Comparison of ENCODE assay signal across 20 mouse cellular contexts in the genomic region with DNA sequence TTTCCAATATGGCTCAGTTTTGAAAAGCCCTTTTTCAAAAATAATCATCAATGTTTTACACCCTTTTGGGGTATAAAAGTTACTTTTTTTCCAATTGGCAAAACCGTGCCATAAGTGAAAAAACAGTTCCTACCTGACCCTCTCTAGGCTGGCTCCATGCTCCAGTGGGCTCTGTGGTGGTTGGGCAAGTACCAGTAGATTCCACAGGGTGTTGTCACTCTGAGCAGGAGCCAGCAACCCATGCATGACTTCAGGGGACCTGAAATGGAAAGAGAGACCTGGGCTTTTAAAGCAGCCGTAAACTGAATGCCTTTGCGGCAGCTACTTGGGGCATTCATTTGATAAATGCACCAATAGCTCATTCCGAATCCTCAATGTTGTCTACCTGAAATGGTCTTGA.
DNase-seq lines count a peak whose midpoint lies in the region; ATAC-seq and TF ChIP-seq lines count a peak whose summit lies in the region.
"Had no signal": no experiment of that assay in that cellular context is flagged by ENCODE, and none has a peak within 500 bp of the region (broad histone marks: within the 10 kb centered on the region; RNA-seq: fewer than 3 reads in every experiment).

No protein-coding gene starts in this region.

- TF ChIP-seq POLR2A in kidney, adult 2 months (IDR thresholded peaks at IDR 0.05; ENCODE audit: low read depth, low read length) = no peak

- no peaks in the 10 kb centered on the region for H3K27me3 ChIP-seq in kidney, adult 2 months (replicated peaks; ENCODE audit: control insufficient read depth, insufficient read depth, low read length)
- no peaks in the 10 kb centered on the region for H3K27me3 ChIP-seq in forebrain, embryonic 13.5 days
- H3K27me3 ChIP-seq: heart, embryonic 12.5 days; hindbrain, embryonic 15.5 days had no signal

- H3K36me3 ChIP-seq in kidney, adult 2 months (ENCODE audit: control insufficient read depth, insufficient read depth, low read length) = no peaks in the 10 kb centered on the region
- H3K36me3 ChIP-seq in forebrain, embryonic 13.5 days (ENCODE audit: poor library complexity, severe bottlenecking) = no peaks in the 10 kb centered on the region
- H3K36me3 ChIP-seq: embryonic facial prominence, embryonic 10.5 days; hindbrain, embryonic 10.5 days had no signal

- no peak overlapping the region for H3K9ac ChIP-seq in forebrain, embryonic 13.5 days
- H3K9ac ChIP-seq: heart, embryonic 12.5 days; hindbrain, embryonic 15.5 days had no signal

- no peak overlapping the region for H3K27ac ChIP-seq in kidney, adult 2 months (ENCODE audit: insufficient read depth, low read depth, low read length)
- no peak overlapping the region for H3K27ac ChIP-seq in forebrain, embryonic 13.5 days
- H3K27ac ChIP-seq: embryonic facial prominence, embryonic 10.5 days; gastrocnemius, adult 2 months; hindbrain, embryonic 10.5 days; hindbrain, embryonic 15.5 days had no signal

- H3K9me3 ChIP-seq in forebrain, embryonic 13.5 days (replicated peaks) = no peaks in the 10 kb centered on the region
- H3K9me3 ChIP-seq: embryonic facial prominence, embryonic 10.5 days; G1E; heart, embryonic 12.5 days; hindbrain, embryonic 10.5 days; hindbrain, embryonic 15.5 days had no signal

- no peak overlapping the region for H3K4me3 ChIP-seq in kidney, adult 2 months (ENCODE audit: insufficient read depth, low read depth, low read length)
- H3K4me3 ChIP-seq in forebrain, embryonic 13.5 days = no peak overlapping the region
- H3K4me3 ChIP-seq: embryonic facial prominence, embryonic 10.5 days; gastrocnemius, adult 2 months; heart, embryonic 12.5 days; hindbrain, embryonic 10.5 days; hindbrain, embryonic 15.5 days had no signal

- peak; percentile 6 for DNase-seq in Muller cell, postnatal 12 days (ENCODE audit: inconsistent ontology term)
- DNase-seq in kidney, adult 2 months = peak; percentile 55
- peak; percentile 47 for DNase-seq in kidney, postnatal 10 days
- peak; percentile 14 to 44 for DNase-seq in kidney, postnatal 4 days
- no peak for DNase-seq in embryo, embryonic 11 days
- no peak for DNase-seq in cerebellum, postnatal 36 days
- DNase-seq: adrenal gland, postnatal 14 days; cerebellum, adult 11-12 months; cerebellum, adult 9-10 months; cerebellum, postnatal 25 days; gastrocnemius, adult 2 months; gastrocnemius, postnatal 25 days had no signal

- no peak overlapping the region for H3K4me2 ChIP-seq in forebrain, embryonic 13.5 days
- H3K4me2 ChIP-seq: heart, embryonic 12.5 days; hindbrain, embryonic 15.5 days had no signal

- peaks cover 3% of the 10 kb centered on the region; the same call in 1 of the 2 replicates for H3K4me1 ChIP-seq in kidney, adult 2 months (ENCODE audit: control insufficient read depth, insufficient read depth, low read length)
- no peaks in the 10 kb centered on the region for H3K4me1 ChIP-seq in forebrain, embryonic 13.5 days
- H3K4me1 ChIP-seq: embryonic facial prominence, embryonic 10.5 days; heart, embryonic 12.5 days; hindbrain, embryonic 10.5 days; hindbrain, embryonic 15.5 days had no signal

- TF ChIP-seq CTCF in kidney, adult 2 months (conservative IDR thresholded peaks at IDR 0.05; ENCODE audit: insufficient read depth, insufficient read length, low read depth, low read length) = no peak

- WGBS in kidney, adult 2 months = 58% methylated on average over 4 of the region's 4 CpGs
- WGBS in forebrain, embryonic 13.5 days = 92% methylated on average over 4 of the region's 4 CpGs

- ATAC-seq in forebrain, embryonic 13.5 days = no peak
- ATAC-seq: activated CD4-positive, CD25-positive, alpha-beta regulatory T cell, adult 4 months; forebrain, embryonic 14.5 days had no signal

Comparison
In these comparisons a context has a peak if more than half of its experiments do, and no peak if none do; other contexts are left out.
1. DNase-seq: peak in Muller cell, postnatal 12 days (single experiment), kidney, adult 2 months (single experiment), kidney, postnatal 10 days (single experiment) and kidney, postnatal 4 days (2 of 2); none in embryo, embryonic 11 days (single experiment) and cerebellum, postnatal 36 days (0 of 2).